Mouse (Mus musculus): ENCODE measurements around the gene Gm10600. TPM values are rescaled to one million over a fixed set of nuclear protein-coding genes. Genes with fewer than 3 reads are reported as not detected.
"Not testable (repeated sequence)": the region's sequence is repeated elsewhere in the genome, so short reads cannot be mapped to it uniquely, and the experiment has no call there.

Gene Gm10600
- total RNA-seq (2014; fragmentation: Nextera tagmentation) (not detected in 2 replicates), total RNA-seq (2017) (not detected in 2 replicates), polyA plus RNA-seq (2012) (not detected in 2 replicates)

GRCm38 (mm10) chr4:42240339-42240738, at the start of gene Gm10600:
Gm10600 (plus strand) TSS chr4:42240639.
- not testable (repeated sequence) for H3K4me1 ChIP-seq (ENCODE audit: insufficient read depth, low read depth, low read length); H3K36me3 ChIP-seq (replicated peaks); H3K27me3 ChIP-seq (ENCODE audit: insufficient read depth, low read length); H3K9me3 ChIP-seq (replicated peaks); ATAC-seq (ENCODE audit: extremely low read depth, insufficient number of reproducible peaks, low FRiP score, poor library complexity, severe bottlenecking); H3K4me3 ChIP-seq (ENCODE audit: low read depth, low read length); DNase-seq (ENCODE audit: low spot score)

GRCm38 (mm10) chr4:42255467-42255866, 15.0 kb downstream of the Gm10600 start, which contains the start of gene Ccl21b:
Ccl21b (plus strand) TSS chr4:42255767.
- not testable (repeated sequence) for ATAC-seq (ENCODE audit: extremely low read depth, insufficient number of reproducible peaks, low FRiP score, poor library complexity, severe bottlenecking); H3K4me1 ChIP-seq (ENCODE audit: insufficient read depth, low read depth, low read length); H3K27me3 ChIP-seq (ENCODE audit: insufficient read depth, low read length); DNase-seq (ENCODE audit: low spot score); H3K4me3 ChIP-seq (ENCODE audit: low read depth, low read length); H3K36me3 ChIP-seq (replicated peaks); H3K9me3 ChIP-seq (replicated peaks)

Other genes with a start within 250 kb of the Gm10600 start
- not detected in 2 replicates for gene Gm21093, start 205.9 kb upstream of the Gm10600 start, total RNA-seq (2014; fragmentation: Nextera tagmentation)
- not detected in 2 replicates for gene Gm21093, start 205.9 kb upstream of the Gm10600 start, total RNA-seq (2017)
- 0.04 TPM in 1 of 2 replicates, not detected in the other for gene Gm21093, start 205.9 kb upstream of the Gm10600 start, polyA plus RNA-seq (2012)
- not detected in 2 replicates for gene Gm3893, start 149.4 kb upstream of the Gm10600 start, total RNA-seq (2014; fragmentation: Nextera tagmentation)
- gene Gm3893, start 149.4 kb upstream of the Gm10600 start, total RNA-seq (2017), result not detected in 2 replicates
- not detected in 2 replicates for gene Gm3893, start 149.4 kb upstream of the Gm10600 start, polyA plus RNA-seq (2012)
- gene Gm13304, start 125.8 kb upstream of the Gm10600 start, total RNA-seq (2014; fragmentation: Nextera tagmentation), result not detected in 2 replicates
- 0.16 TPM in 1 of 2 replicates, not detected in the other for gene Gm13304, start 125.8 kb upstream of the Gm10600 start, total RNA-seq (2017)
- not detected in 2 replicates for gene Gm13304, start 125.8 kb upstream of the Gm10600 start, polyA plus RNA-seq (2012)
- not detected in 2 replicates for gene Gm13306, start 87.2 kb upstream of the Gm10600 start, total RNA-seq (2014; fragmentation: Nextera tagmentation)
- not detected in 2 replicates for gene Gm13306, start 87.2 kb upstream of the Gm10600 start, total RNA-seq (2017)
- gene Gm13306, start 87.2 kb upstream of the Gm10600 start, polyA plus RNA-seq (2012), result not detected in 2 replicates
- gene Gm13305, start 72.0 kb upstream of the Gm10600 start, total RNA-seq (2014; fragmentation: Nextera tagmentation), result not detected in 2 replicates
- gene Gm13305, start 72.0 kb upstream of the Gm10600 start, total RNA-seq (2017), result 0.05 TPM in 1 of 2 replicates, not detected in the other
- gene Gm13305, start 72.0 kb upstream of the Gm10600 start, polyA plus RNA-seq (2012), result not detected in 2 replicates
- gene Ccl21b, start 15.1 kb downstream of the Gm10600 start, total RNA-seq (2014; fragmentation: Nextera tagmentation), result not detected in 2 replicates
- gene Ccl21b, start 15.1 kb downstream of the Gm10600 start, total RNA-seq (2017), result not detected in 2 replicates
- gene Ccl21b, start 15.1 kb downstream of the Gm10600 start, polyA plus RNA-seq (2012), result not detected in 2 replicates
- gene Gm21953, start 53.6 kb downstream of the Gm10600 start, total RNA-seq (2014; fragmentation: Nextera tagmentation), result not detected in 2 replicates
- not detected in 2 replicates for gene Gm21953, start 53.6 kb downstream of the Gm10600 start, total RNA-seq (2017)
- not detected in 2 replicates for gene Gm21953, start 53.6 kb downstream of the Gm10600 start, polyA plus RNA-seq (2012)
- not detected in 2 replicates for gene Fam205a3, start 77.7 kb downstream of the Gm10600 start, total RNA-seq (2014; fragmentation: Nextera tagmentation)
- gene Fam205a3, start 77.7 kb downstream of the Gm10600 start, total RNA-seq (2017), result not detected in 2 replicates
- gene Fam205a3, start 77.7 kb downstream of the Gm10600 start, polyA plus RNA-seq (2012), result not detected in 2 replicates
- gene Gm21586, start 198.7 kb downstream of the Gm10600 start, total RNA-seq (2014; fragmentation: Nextera tagmentation), result not detected in 2 replicates
- gene Gm21586, start 198.7 kb downstream of the Gm10600 start, total RNA-seq (2017), result not detected in 2 replicates
- gene Gm21586, start 198.7 kb downstream of the Gm10600 start, polyA plus RNA-seq (2012), result not detected in 2 replicates
- not detected in 2 replicates for gene Gm2163, start 226.1 kb downstream of the Gm10600 start, total RNA-seq (2014; fragmentation: Nextera tagmentation)
- not detected in 2 replicates for gene Gm2163, start 226.1 kb downstream of the Gm10600 start, total RNA-seq (2017)
- not detected in 2 replicates for gene Gm2163, start 226.1 kb downstream of the Gm10600 start, polyA plus RNA-seq (2012)

Measured in G1E (cell line).